Mouse (Mus musculus) frontal cortex, postnatal 36 days (tissue): ENCODE results near the gene Ccdc63.

ENCODE experiments used
- DNase-seq, 2 experiments: peaks; one replicate each; pipeline ENCODE4 v3.0.0; 2022; ENCODE audit warnings: low spot score in 2 of 2

Gene Ccdc63

DNA sequence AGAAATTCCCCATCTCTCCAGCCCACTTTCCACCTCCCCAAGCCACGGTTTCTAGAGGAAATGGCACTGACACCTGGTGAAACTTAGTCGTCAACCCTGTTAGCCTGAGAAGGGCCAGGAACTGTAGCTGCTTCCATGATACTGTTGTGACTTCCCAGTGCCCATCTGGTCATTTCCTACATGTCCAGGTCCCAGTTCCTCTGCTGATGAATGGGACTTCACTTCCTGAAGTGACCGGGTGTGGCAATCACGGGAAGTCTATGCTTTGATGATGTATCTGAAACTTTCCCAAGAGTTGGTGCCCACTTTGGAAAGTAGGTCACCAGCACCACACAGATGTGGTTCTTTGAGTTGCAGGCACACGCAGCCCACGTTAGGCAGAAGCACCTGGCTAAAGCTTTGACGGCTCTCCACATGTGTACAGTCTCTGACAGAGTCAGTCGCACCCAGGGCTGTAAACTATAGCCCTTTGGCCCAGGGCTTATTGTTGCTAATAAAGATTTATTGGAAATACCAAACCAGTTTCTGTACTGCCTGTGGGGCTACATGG is 15.3 kb downstream of the Ccdc63 start:
- no peak for DNase-seq

- DNase-seq = no peak
Measured at GRCm38 (mm10) chr5:122116243-122116642, 24.4 kb downstream of the Ccdc63 start.

- no peak for DNase-seq
Measured at GRCm38 (mm10) chr5:122115266-122115763, 25.3 kb downstream of the Ccdc63 start.

- DNase-seq = peak; percentile 58 to 60
Measured at GRCm38 (mm10) chr5:122114176-122114575, 26.4 kb downstream of the Ccdc63 start.

DNA sequence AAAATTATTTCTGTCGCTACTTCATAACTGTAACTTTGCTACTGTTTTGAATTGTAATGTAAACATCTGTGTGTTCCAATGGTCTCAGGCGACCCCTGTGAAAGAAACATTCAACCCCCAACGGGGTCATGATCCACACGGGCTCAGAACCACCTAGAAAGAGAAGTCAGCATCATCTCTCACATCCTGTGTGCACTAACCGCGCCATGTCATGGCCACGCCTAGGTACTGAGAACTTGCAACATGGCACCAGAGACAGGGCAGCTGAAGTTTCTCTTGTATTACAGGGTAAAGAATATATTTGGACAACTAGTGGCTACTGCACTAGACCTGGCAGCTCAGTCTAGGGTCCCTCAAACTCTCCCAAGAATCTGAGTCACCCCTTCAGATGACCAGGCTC is 27.2 kb downstream of the Ccdc63 start:
- DNase-seq = no peak

- DNase-seq = no peak
Measured at GRCm38 (mm10) chr5:122111933-122112248, 28.7 kb downstream of the Ccdc63 start.

DNA sequence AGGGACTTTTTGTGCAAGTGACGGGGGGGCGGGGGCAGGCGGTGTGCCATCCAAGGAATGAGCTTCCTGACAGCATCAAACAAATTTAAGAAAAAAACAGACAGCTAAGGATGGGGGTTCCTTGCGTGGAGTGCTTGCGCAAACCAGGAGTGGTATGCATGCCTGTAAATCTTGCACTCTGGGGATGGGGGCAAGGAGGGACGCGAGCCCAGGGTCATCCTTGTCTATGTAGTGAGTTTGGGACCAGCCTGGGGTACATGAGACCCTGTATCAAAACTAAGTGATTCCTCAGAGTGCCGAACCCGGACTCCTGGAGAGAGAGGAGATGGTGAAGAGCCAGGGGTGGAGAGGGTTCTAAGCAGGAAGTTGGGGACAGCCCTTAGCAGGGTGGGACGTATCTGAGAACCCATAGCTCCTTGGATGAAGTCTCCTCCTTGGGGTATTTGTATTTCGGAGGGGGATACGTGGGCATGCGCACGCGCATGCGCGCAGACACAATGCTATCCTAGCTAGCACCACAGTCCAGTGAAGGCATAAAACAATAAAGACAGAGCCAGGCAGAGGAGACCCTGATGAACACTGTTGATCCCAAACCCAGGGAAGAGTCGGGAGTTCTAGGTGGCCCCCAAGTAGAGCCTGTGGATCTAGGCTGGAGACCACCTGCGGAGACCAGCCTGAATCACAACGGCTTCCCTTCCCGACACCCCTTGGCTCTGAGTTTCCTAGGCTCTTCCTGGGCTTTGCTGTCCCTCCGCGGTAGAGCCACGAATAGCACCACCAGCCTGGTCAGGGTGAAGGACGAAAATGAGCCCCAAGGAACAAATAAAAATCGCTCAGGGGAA is 29.3 kb downstream of the Ccdc63 start:
- no peak for DNase-seq

- DNase-seq = no peak
Measured at GRCm38 (mm10) chr5:122110625-122111024, 30.0 kb downstream of the Ccdc63 start.

DNA sequence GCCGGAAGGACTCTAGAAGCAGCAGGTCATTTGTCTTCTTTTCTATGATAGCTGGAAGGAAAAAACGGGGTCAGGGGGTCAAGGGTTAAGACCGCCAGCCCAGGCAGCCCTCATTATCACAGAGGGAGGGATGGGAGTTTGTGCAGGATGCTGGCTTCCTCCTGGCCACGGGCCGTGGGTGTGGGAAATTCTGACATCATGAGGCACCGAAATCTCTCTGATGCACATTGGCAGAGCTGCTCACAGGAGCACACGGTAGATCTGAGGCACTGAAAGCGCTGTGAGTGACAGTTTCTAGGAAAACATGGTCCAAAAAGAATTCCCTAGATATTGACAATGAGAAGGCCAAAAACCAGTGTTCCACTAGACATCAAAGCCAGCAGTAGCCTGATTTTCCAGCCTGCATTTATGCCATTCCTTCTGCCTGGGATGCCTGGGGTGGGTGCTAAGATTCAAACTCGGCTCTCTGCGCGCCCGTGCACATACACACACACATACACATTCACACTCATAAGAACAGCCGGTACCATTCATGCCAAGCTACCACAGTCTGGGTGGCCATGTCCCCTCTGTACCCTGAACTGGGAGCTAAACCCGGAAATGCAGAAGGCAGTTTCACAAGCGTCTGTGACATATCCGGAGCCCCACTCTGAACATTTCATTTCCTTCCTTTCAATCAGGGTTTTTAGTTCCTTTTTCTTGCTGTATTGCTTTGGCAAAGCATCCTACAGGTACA is 31.1 kb downstream of the Ccdc63 start:
- no peak for DNase-seq

DNA sequence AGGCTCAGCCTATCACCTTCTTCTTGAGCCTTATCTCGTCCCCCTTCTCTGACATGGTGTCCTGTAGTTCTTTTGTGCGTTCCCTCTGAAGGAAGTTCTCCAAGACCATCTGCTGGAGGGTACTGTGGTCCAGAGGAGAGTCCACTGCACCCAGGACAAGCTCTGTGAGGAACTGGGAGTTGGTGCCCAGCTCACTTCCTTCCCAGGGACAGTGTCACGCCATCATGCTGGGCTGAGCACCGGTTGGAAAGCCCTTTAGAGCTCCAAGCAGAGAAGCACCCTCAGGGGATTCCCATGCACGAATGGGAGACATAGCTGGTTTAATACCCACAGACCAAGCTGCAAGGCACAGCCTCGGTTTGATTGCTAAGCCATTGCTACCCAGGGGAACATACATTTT is 32.5 kb downstream of the Ccdc63 start:
- DNase-seq = no peak

DNA sequence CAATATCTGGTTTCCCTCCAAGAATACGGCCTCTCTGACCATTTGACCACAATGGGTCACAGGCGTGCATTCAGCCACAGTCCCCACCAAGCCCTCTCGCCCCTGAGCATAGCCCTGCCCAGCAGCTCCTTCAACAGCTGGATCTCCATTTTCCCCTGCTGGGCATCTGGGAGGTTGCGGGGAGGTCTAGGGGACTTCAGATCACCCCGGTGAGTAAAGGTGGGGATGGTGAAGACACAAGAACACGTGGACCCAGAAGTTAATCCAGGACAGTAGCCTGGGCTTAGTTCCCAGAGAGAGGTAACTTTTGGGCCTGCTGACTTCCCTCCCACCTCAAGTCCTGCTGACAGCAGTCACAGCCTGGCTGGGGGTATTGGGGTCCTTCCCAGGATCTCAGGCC is 34.4 kb downstream of the Ccdc63 start:
- no peak for DNase-seq

- DNase-seq = no peak
Measured at GRCm38 (mm10) chr5:122104981-122105380, 35.6 kb downstream of the Ccdc63 start.

DNA sequence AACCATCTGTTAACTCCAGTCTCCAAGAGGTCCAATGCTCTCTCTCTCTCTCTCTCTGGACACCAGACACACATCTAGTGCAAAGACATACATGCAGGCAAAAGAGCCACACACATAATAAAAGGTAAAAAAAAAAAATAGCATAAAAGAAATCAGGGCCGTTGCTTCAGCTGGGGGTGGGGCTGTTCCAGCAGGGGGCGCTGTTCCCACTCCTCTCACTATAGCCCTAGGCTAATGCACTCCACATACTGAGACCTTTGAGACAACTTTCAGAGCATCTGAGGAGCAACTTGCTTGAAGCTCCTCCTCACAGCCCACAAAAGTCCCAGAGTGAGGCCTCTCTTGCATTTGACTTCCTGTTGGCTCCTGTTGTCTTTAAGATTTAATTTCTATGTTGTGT is 36.4 kb downstream of the Ccdc63 start:
- no peak for DNase-seq

DNA sequence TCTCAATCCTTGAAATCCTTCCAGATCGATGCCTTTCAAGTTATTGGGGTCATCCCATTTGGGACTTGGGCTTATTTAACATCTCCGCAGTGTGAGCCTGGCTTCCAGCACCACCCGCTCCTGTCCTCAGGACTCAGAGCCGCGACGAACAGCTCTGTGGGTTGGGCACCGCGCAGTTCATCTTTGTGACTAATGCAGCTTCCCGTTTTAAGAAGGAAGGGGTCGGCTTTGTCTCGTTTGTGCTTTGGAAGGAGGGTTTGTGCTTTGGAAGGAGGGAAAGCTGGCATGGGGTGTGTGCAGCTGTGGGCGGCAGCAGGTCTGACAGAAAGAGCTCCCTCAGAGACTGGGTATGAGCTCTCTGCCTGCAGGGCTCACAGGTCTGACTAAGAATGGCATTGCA is 37.5 kb downstream of the Ccdc63 start:
- no peak for DNase-seq

- DNase-seq = no peak
Measured at GRCm38 (mm10) chr5:122102476-122103050, 38.1 kb downstream of the Ccdc63 start.

DNA sequence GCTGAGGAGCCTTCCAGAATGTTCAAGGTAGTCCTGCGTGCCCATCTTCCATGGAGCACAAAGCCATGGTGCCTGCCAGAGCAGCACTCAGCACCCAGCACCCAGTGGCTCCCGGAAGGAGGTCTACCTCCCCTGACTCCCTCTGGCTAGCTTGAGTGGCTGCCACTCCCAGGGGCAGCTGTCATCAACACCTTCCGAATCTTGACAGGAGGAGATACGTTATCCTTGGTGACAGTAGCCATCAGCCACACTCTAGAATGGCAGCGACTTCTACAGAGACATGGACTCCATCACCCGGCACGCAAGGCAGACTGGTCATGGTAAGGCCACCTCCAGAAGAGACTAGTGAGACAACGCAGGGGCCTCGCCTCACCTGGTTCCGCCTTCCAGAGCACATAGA is 46.2 kb downstream of the Ccdc63 start:
- DNase-seq = no peak

DNA sequence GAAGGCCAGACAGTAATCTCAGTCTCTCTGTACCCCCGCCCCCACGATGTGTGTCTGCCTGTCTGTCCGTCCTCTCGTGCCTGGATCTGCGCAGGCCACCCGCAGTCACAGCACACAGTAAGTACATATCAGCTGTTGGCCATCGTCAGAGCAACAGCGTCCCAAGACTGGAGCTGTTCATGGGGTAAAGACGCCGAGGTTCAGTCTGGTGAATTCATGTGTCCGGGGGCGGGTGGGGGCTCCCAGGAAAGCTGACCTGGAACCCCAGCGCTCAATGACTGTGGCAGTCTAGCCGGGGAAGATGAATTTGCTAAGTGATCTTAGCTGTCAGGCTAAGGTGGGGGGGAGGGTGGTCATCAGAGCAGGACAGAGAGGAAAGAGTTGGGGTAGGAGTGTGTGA is 46.9 kb downstream of the Ccdc63 start:
- no peak for DNase-seq

GRCm38 (mm10) chr5:122092794-122093193 is 47.8 kb downstream of the Ccdc63 start:
- no peak for DNase-seq

- peak in 1 of 2 experiments; percentile 35 for DNase-seq
Measured at GRCm38 (mm10) chr5:122091070-122091469, 49.6 kb downstream of the Ccdc63 start.

DNA sequence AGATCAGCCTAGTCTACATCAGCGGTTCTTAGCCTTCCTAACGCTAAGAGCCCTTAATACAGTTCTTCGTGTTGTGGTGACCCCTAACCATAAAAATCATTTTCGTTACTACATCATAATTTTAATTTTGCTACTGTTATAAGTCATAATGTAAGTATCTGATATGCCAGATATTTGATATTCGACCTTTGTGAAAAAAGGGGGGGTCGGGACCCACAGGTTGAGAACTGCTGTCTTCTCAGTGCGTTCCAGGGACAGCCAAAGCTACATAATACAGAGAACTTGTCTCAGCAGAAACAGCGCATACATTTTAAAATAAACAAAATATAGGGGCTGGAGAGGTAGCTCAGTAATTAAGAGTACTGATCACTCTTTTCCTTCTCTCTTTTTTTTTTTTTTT is 51.0 kb downstream of the Ccdc63 start:
- no peak for DNase-seq

DNA sequence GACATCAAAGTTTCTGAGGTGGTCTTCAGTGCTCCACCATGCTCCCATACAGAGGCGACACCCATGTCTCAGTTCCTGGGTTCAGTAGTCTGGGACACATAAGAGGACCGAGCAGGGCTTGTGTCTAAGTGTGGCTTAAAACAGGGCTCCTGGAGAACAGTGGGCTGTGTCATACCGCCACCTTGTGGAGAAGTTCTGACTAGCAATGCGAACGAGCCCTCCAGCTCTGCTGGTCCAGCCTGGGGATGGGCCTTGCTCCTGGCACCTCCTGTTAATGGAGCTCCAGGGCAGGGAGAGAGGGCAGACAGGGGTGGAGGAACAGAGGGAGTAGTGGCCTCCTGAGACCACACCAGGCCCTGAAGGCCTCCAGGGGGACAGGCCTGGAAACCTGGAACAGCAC is 51.7 kb downstream of the Ccdc63 start:
- peak; percentile 89 to 93 for DNase-seq

DNA sequence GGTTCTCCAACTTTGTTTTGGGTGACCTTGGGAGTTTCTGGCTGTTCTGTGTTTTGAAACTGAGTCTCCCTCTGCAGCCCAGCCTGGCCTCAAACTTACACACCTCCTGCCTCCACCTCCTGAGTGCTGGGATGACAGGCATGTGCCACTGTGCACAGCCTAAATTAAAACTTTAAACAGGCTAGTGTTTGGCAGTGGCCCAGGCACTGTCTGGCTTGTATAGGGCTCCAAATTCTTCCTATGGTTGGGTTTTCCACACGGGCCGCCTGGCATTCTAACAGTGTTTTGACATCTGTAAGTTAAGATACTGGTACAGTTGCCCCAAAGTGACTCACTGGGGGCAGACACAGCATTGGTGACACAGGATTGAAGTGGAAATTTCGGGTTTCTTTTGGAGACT is 54.5 kb downstream of the Ccdc63 start:
- no peak for DNase-seq

DNA sequence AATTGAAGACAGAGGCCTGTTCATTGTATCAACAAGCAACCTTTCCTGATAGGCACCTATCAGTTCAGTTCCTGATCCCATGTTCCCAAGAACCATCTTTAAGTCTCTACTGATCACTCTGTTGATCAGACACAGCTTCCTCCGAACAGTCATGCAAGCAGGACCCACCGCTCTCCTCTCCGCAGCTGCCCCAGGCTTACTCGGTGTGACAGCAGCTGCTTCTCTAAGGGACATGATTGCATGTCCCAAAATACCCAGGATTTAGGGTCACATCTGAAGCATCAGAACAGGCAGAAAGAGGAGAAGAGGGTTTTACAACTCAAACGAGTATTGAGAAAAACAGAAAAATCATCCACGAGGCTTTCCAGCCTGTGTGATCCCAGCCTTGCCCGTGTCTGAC is 55.3 kb downstream of the Ccdc63 start:
- DNase-seq = no peak
